7 mouse cellular contexts compared by ENCODE assay signal in the genomic region with DNA sequence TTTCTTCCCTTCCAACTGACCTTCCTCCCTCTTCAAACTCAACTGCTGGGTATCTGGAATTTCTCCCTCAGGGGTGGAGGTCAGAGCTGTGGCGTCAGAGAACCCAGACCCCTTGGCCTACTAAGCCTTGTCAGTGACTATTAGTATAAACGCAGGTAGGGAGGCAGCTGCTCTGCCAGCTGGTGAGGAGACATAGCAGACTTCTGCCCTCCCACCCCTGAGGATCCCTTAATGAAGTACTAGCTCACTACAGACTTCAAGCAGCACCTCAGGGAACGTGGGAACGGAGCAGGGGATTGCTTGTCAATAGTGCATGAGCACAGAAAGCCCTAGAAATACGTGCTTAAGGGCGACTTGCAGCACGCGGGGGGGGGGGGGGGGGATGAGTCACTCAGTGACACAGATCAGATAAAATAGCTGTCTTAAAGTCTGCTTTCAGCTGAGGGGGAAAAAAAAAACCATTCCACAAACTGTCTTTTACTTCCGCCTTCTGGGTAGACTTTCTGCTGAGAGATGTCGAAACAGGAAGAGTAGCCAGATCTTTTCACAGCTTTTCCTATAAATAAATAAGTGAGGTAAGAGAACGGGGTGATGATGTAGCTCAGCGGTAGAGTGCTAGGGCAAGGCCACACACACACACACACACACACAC.
A peak's percentile ranks its signal among the peaks of the same experiment; 100 is the strongest.
DNase-seq lines count a peak whose midpoint lies in the region; ATAC-seq lines count a peak whose summit lies in the region.

No protein-coding gene starts in this region.

- peak; percentile 38; the same call in 1 of the 2 replicates for ATAC-seq in midbrain, embryonic 12.5 days (ENCODE audit: low FRiP score, low read depth)
- no peak for ATAC-seq in midbrain, embryonic 16.5 days
- ATAC-seq in heart, embryonic 11.5 days (replicated peaks; ENCODE audit: insufficient number of reproducible peaks, low FRiP score, low TSS enrichment): no peak
- peak; percentile 89 for ATAC-seq in megakaryocyte, adult 5-6 weeks (ENCODE audit: poor library complexity, severe bottlenecking)
- ATAC-seq in forebrain, embryonic 16.5 days: no peak

- 60% methylated on average over 10 of the region's 12 CpGs for WGBS in midbrain, embryonic 12.5 days
- 51% methylated on average over 10 of the region's 12 CpGs for WGBS in midbrain, embryonic 16.5 days
- WGBS in heart, embryonic 11.5 days (ENCODE audit: insufficient replicate concordance): 14% methylated on average over 11 of the region's 12 CpGs
- WGBS in forebrain, embryonic 16.5 days: 58% methylated on average over 12 of the region's 12 CpGs

- H3K4me3 ChIP-seq in midbrain, embryonic 12.5 days: no peak overlapping the region
- no peak overlapping the region for H3K4me3 ChIP-seq in midbrain, embryonic 16.5 days (ENCODE audit: low read depth, low read length)
- no peak overlapping the region for H3K4me3 ChIP-seq in heart, embryonic 11.5 days (ENCODE audit: low read depth, low read length)
- no peak overlapping the region for H3K4me3 ChIP-seq in forebrain, embryonic 16.5 days (replicated peaks; ENCODE audit: low read length)

- H3K4me2 ChIP-seq in midbrain, embryonic 12.5 days (replicated peaks): no peak overlapping the region
- no peak overlapping the region for H3K4me2 ChIP-seq in midbrain, embryonic 16.5 days (ENCODE audit: low read length)
- peak overlapping the region; percentile 3; the same call in 1 of the 2 replicates for H3K4me2 ChIP-seq in heart, embryonic 11.5 days
- H3K4me2 ChIP-seq in forebrain, embryonic 16.5 days (ENCODE audit: low read length): no peak overlapping the region

- no peaks in the 10 kb centered on the region for H3K27me3 ChIP-seq in midbrain, embryonic 12.5 days
- no peaks in the 10 kb centered on the region for H3K27me3 ChIP-seq in midbrain, embryonic 16.5 days (ENCODE audit: control insufficient read depth, insufficient read depth, low read depth, low read length)
- no peaks in the 10 kb centered on the region for H3K27me3 ChIP-seq in heart, embryonic 11.5 days (ENCODE audit: control insufficient read depth, insufficient read depth, low read length)
- no peaks in the 10 kb centered on the region for H3K27me3 ChIP-seq in forebrain, embryonic 16.5 days (replicated peaks; ENCODE audit: control insufficient read depth, insufficient read depth, low read length)

- H3K4me1 ChIP-seq in midbrain, embryonic 12.5 days: no peaks in the 10 kb centered on the region
- H3K4me1 ChIP-seq in midbrain, embryonic 16.5 days (ENCODE audit: control insufficient read depth, insufficient read depth, low read length): peaks cover 2% of the 10 kb centered on the region; the same call in 1 of the 2 replicates
- peaks cover 4% of the 10 kb centered on the region; the same call in 1 of the 2 replicates for H3K4me1 ChIP-seq in heart, embryonic 11.5 days (ENCODE audit: control insufficient read depth, insufficient read depth, low read length)
- H3K4me1 ChIP-seq in forebrain, embryonic 16.5 days (replicated peaks; ENCODE audit: control insufficient read depth, insufficient read depth, low read length): no peaks in the 10 kb centered on the region

- peak; percentile 54 for DNase-seq in adipocyte (ENCODE audit: low spot score)
- peak; percentile 60 for DNase-seq in thymus, postnatal 4 days

- no peaks in the 10 kb centered on the region for H3K9me3 ChIP-seq in midbrain, embryonic 12.5 days
- H3K9me3 ChIP-seq in midbrain, embryonic 16.5 days (replicated peaks; ENCODE audit: control insufficient read depth, low read length, poor library complexity, severe bottlenecking): no peaks in the 10 kb centered on the region
- H3K9me3 ChIP-seq in heart, embryonic 11.5 days (replicated peaks; ENCODE audit: control insufficient read depth, low read length): no peaks in the 10 kb centered on the region
- H3K9me3 ChIP-seq in forebrain, embryonic 16.5 days (ENCODE audit: control insufficient read depth, low read length): no peaks in the 10 kb centered on the region

- no peak overlapping the region for H3K27ac ChIP-seq in midbrain, embryonic 12.5 days (replicated peaks)
- no peak overlapping the region for H3K27ac ChIP-seq in midbrain, embryonic 16.5 days (ENCODE audit: low read length)
- no peak overlapping the region for H3K27ac ChIP-seq in heart, embryonic 11.5 days (ENCODE audit: low read depth, low read length)
- no peak overlapping the region for H3K27ac ChIP-seq in forebrain, embryonic 16.5 days (ENCODE audit: low read length)

- H3K9ac ChIP-seq in midbrain, embryonic 12.5 days (replicated peaks): no peak overlapping the region
- no peak overlapping the region for H3K9ac ChIP-seq in midbrain, embryonic 16.5 days (ENCODE audit: low read depth, low read length)
- H3K9ac ChIP-seq in heart, embryonic 11.5 days (ENCODE audit: low read depth, low read length): no peak overlapping the region
- no peak overlapping the region for H3K9ac ChIP-seq in forebrain, embryonic 16.5 days (replicated peaks; ENCODE audit: low read depth, low read length)

- H3K36me3 ChIP-seq in midbrain, embryonic 12.5 days: no peaks in the 10 kb centered on the region
- H3K36me3 ChIP-seq in midbrain, embryonic 16.5 days (ENCODE audit: control insufficient read depth, insufficient read depth, low read length): no peaks in the 10 kb centered on the region
- H3K36me3 ChIP-seq in heart, embryonic 11.5 days (ENCODE audit: control insufficient read depth, insufficient read depth, low read length): no peaks in the 10 kb centered on the region
- no peaks in the 10 kb centered on the region for H3K36me3 ChIP-seq in forebrain, embryonic 16.5 days (ENCODE audit: control insufficient read depth, insufficient read depth)

Comparison
In these comparisons a context has a peak if more than half of its experiments do, and no peak if none do; other contexts are left out.
1. ATAC-seq: peak in midbrain, embryonic 12.5 days (single experiment) and megakaryocyte, adult 5-6 weeks (single experiment); none in midbrain, embryonic 16.5 days (single experiment), heart, embryonic 11.5 days (single experiment) and forebrain, embryonic 16.5 days (single experiment).